Mouse (Mus musculus) heart, embryonic 14.5 days (tissue): ENCODE measurements around the gene Calm2. TPM values are rescaled to one million over a fixed set of nuclear protein-coding genes. Genes with fewer than 3 reads are reported as not detected.

ENCODE experiments used
- ATAC-seq: fragments of 200-750 bp; cut with Nextera tagmentation; 2 replicates; pipeline ENCODE4 v1.8.0; 2017; ENCODE audit warnings: low read depth, moderate TSS enrichment; ENCODE audit not compliant: insufficient number of reproducible peaks, insufficient read depth, low FRiP score
- H3K27ac ChIP-seq, 2 experiments: fragments of 200-500 bp in 1 of 2; fragments of 300-500 bp in 1 of 2; sonication (generic) in 1 of 2; replicated peaks in 1 of 2; 2 replicates each; pipeline ENCODE4 v1.5.1; 2012 to 2014; ENCODE audit warnings: low read depth in 2 of 2, low read length in 2 of 2, control low read depth in 1 of 2, mild to moderate bottlenecking in 1 of 2, mixed read lengths in 1 of 2; ENCODE audit not compliant: control insufficient read depth in 1 of 2, insufficient read depth in 1 of 2
- H3K27me3 ChIP-seq: fragments of 300-500 bp; sonication (generic); 2 replicates; pipeline ENCODE4 v1.6.1; 2014; ENCODE audit warnings: mild to moderate bottlenecking, low read length, control low read depth; ENCODE audit not compliant: control insufficient read depth, insufficient read depth
- H3K36me3 ChIP-seq: fragments of 300-500 bp; sonication (generic); 2 replicates; pipeline ENCODE4 v1.6.1; 2014; ENCODE audit warnings: mild to moderate bottlenecking, control low read depth, low read length, mixed read lengths; ENCODE audit not compliant: control insufficient read depth, insufficient read depth
- H3K4me1 ChIP-seq, 2 experiments: fragments of 200-500 bp in 1 of 2; fragments of 300-500 bp in 1 of 2; sonication (generic) in 1 of 2; 2 replicates each; pipeline ENCODE4 v1.6.1; 2012 to 2014; ENCODE audit warnings: low read length in 2 of 2, control low read depth in 1 of 2, mixed read lengths in 1 of 2; ENCODE audit not compliant: control insufficient read depth in 2 of 2, insufficient read depth in 2 of 2
- H3K4me2 ChIP-seq: fragments of 300-500 bp; sonication (generic); 2 replicates; pipeline ENCODE4 v1.6.1; 2014; ENCODE audit warnings: mild to moderate bottlenecking, low read length
- H3K4me3 ChIP-seq, 2 experiments: fragments of 200-500 bp in 1 of 2; fragments of 300-500 bp in 1 of 2; sonication (generic) in 1 of 2; 2 replicates each; pipeline ENCODE4 v1.5.1; 2012 to 2014; ENCODE audit warnings: low read length in 2 of 2, mild to moderate bottlenecking in 2 of 2, control low read depth in 1 of 2, low read depth in 1 of 2, moderate library complexity in 1 of 2; ENCODE audit not compliant: control insufficient read depth in 1 of 2, insufficient read depth in 1 of 2
- H3K9ac ChIP-seq: fragments of 300-500 bp; sonication (generic); 2 replicates; pipeline ENCODE4 v1.6.1; 2014; ENCODE audit warnings: mild to moderate bottlenecking, low read length
- H3K9me3 ChIP-seq: fragments of 300-500 bp; sonication (generic); 2 replicates; pipeline ENCODE4 v1.6.1; 2016; ENCODE audit warnings: low read length, control low read depth; ENCODE audit not compliant: control insufficient read depth
- WGBS: fragments of 180-500 bp; shearing (Covaris S2); extraction: QIAGEN DNeasy Blood & Tissue Kit; methylation state at CpG from one replicate; pipeline ENCODE4 v1.1.7; 2014; 5-methylcytosine and 5-hydroxymethylcytosine counted together
- polyA plus RNA-seq: library from polyadenylated mRNA; unstranded; fragments of >200 nt; fragmentation: Nextera tagmentation; extraction: Ambion mirVana; gene quantifications from 2 replicates; pipeline ENCODE4 v1.2.1, GENCODE M21; 2014

Calm2 gene
- polyA plus RNA-seq, 1 experiment from 2014 or later: 616 TPM

DNA sequence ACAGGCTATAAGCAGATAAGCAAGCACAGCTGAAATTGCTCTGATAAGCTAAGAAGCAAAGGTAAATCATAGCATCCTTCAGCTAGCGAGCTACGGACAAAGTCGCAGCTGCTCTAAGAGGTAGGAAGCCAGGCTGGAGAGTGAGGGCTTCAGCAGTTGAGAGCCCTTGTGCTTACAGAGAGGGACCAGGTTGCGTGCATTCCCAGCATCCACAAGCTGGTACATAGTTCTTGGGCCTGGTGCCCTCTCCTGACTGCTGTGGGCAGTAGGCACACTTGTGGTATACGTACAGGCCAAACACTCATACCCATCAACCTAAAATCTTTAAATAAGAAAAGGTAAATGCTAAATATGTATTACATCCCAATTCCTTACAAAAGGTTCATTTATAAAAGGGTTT lies 14.0 kb downstream of the Calm2 start:
- no peak overlapping the region for H3K4me3 ChIP-seq
- no peak overlapping the region for H3K9ac ChIP-seq
- no peaks in the 10 kb centered on the region for H3K4me1 ChIP-seq
- no peaks in the 10 kb centered on the region for H3K27me3 ChIP-seq
- H3K36me3 ChIP-seq: peaks cover 61% of the 10 kb centered on the region
- WGBS: 96% methylated on average over 5 of the region's 5 CpGs
- no peak for ATAC-seq
- H3K27ac ChIP-seq: no peak overlapping the region
- no peak overlapping the region for H3K4me2 ChIP-seq
- H3K9me3 ChIP-seq: no peaks in the 10 kb centered on the region

DNA sequence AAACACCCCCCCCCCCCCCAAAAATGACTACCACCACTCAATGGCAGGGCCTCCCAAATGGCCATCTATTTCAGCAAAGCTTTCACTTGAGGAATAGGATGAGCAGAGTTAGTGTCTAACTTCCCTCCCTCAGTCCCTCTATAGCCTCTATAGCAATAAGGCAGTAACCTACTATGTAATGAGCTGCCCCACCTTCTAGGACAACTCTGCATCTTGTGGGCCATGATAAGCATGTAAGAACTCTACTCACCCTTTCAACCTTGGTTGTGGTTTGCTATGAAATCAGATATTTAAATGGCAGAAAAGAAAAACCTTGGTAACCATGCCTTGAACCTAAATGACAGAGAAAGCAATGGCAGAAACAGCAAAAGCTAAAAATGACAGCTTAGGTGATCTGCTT lies 14.4 kb downstream of the Calm2 start:
- Histone ChIP-seq H3K4me3 (no peak overlapping the region), H3K27ac (no peak overlapping the region), H3K27me3 (no peaks in the 10 kb centered on the region), H3K4me1 (peaks cover 0 to 3% of the 10 kb centered on the region in 2 experiments; a peak in 1 of 4 replicates), H3K9ac (no peak overlapping the region), H3K9me3 (no peaks in the 10 kb centered on the region), H3K36me3 (peaks cover 61% of the 10 kb centered on the region), H3K4me2 (no peak overlapping the region)
- ATAC-seq: no peak

DNA sequence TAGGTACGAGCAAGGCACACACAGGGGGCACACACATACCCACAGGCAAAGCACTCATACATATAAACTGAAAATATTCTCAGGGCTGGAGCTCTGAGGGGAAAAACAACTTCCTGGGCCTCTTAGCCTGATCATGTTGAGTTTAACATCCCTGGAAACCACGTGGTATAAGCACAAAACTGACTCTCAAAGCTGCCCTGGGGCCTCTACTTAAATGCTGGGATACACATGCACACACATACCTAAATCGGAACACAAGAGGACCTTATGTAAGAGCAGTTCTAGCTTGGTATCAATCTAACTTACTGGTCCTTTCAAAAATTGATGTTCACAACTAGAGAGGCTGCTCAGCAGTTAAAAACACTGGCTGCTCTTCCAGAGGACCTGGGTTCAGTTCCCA lies 17.3 kb downstream of the Calm2 start:
- H3K27ac ChIP-seq: no peak overlapping the region
- peaks cover 46% of the 10 kb centered on the region for H3K36me3 ChIP-seq
- WGBS: 84% methylated on average over 3 of the region's 3 CpGs
- no peak overlapping the region for H3K9ac ChIP-seq
- H3K4me2 ChIP-seq: no peak overlapping the region
- ATAC-seq: no peak
- H3K4me1 ChIP-seq: peaks cover 0 to 3% of the 10 kb centered on the region in 2 experiments; a peak in 1 of 4 replicates
- no peaks in the 10 kb centered on the region for H3K9me3 ChIP-seq
- H3K27me3 ChIP-seq: no peaks in the 10 kb centered on the region
- no peak overlapping the region for H3K4me3 ChIP-seq

DNA sequence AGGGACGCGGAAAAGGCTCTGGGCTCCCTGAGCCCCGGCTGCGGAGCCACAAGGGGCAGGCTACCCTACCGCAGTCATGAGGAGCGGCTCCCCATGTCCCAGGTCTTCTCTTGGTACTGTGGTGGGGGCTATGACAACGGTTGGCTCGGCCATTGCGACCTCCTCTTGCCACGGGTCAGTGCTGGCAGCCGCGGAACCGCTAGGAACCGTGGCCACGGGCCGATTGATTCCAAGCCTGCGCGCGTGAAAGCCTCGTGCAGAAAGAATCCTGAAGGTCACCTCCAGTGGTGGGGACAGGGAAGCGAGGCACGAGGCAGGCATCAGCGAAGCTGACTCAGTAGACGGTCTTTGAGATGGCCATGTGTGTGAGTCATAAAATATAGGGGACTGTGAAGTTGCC lies 19.2 kb downstream of the Calm2 start, which contains the start of gene Stpg4:
TSS of gene Stpg4 (minus strand) at position 231 of the 400 bp plus-strand sequence.
- Histone ChIP-seq H3K36me3 (peaks cover 27% of the 10 kb centered on the region), H3K27ac (no peak within 1 kb of the TSS), H3K4me1 (peaks cover 0 to 3% of the 10 kb centered on the region in 2 experiments; a peak in 1 of 4 replicates), H3K9me3 (no peaks in the 10 kb centered on the region), H3K27me3 (no peaks in the 10 kb centered on the region), H3K9ac (no peak within 1 kb of the TSS), H3K4me3 (no peak within 1 kb of the TSS; a peak in 1 of 4 replicates), H3K4me2 (peak within 1 kb of the TSS; percentile 44)
- no peak for ATAC-seq
- 51% methylated on average over 24 of the region's 24 CpGs for WGBS

DNA sequence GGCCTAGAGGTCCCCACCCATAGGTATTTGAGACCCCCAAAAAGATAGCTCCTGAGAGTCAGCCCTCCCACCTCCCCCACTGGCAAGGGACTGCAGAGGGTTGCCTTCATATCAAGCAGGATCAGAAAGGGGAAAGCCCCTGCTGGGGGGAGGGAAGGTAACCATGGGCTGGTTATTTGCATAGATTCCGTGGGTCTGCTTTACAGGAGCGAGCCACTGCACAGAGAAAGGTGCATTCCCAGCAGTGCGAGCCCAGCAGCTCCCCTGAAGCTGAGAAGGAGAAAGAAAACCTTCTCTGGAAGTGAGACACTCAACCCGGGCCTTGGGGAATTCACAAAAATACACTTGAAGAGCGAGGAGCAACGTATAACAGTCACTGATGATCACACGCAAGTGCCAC lies 28.7 kb downstream of the Calm2 start:
- no peak overlapping the region for H3K9ac ChIP-seq
- WGBS: 68% methylated on average over 7 of the region's 7 CpGs
- no peak overlapping the region for H3K4me2 ChIP-seq
- no peaks in the 10 kb centered on the region for H3K27me3 ChIP-seq
- ATAC-seq: no peak
- H3K9me3 ChIP-seq: no peaks in the 10 kb centered on the region
- no peak overlapping the region for H3K4me3 ChIP-seq
- peaks cover 4 to 5% of the 10 kb centered on the region in 2 experiments; a peak in 3 of 4 replicates for H3K4me1 ChIP-seq
- H3K36me3 ChIP-seq: no peaks in the 10 kb centered on the region
- no peak overlapping the region for H3K27ac ChIP-seq

DNA sequence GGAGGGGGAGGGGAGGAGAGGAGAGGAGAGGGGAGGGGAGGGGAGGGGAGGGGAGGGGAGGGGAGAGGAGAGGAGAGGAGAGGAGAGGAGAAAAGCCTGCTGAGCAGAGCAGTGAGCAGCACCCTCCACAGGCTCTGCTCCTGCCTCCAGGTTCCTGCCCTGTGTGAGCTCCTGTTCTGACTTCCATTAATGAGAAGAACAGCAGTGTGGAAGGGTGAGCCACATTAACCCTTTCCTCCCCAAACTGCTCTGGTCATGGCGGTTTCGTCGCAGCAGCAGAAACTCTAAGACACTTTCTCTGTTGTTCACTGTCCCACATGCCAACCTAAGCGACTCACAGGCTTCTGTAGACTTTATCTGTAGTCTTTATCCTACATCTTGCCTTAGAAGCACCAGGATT lies 40.1 kb downstream of the Calm2 start:
- no peaks in the 10 kb centered on the region for H3K9me3 ChIP-seq
- H3K27me3 ChIP-seq: no peaks in the 10 kb centered on the region
- no peak overlapping the region for H3K4me2 ChIP-seq
- no peak for ATAC-seq
- H3K36me3 ChIP-seq: no peaks in the 10 kb centered on the region
- WGBS: 78% methylated on average over 4 of the region's 4 CpGs
- no peak overlapping the region for H3K27ac ChIP-seq
- no peak overlapping the region for H3K9ac ChIP-seq
- H3K4me3 ChIP-seq: no peak overlapping the region
- no peaks in the 10 kb centered on the region for H3K4me1 ChIP-seq

DNA sequence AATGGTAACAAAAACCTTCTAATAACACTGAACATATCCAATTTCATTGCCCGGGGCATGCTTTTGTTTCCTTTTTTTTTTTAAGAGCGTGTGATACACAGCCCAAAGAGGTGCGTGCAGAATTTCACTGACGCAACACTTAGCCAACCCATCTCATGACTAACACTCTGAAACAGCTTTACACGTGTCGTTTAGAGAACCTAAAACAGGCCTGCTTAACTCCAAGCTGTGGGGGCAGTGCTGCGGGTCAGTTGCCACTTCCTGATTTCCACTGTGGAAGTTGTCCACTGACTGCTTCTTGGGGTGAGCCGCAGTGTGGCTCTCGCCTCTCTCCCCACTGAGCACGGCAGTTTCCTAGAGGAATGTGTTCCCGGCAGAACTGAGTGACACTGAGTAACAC lies 41.2 kb downstream of the Calm2 start:
- no peak overlapping the region for H3K27ac ChIP-seq
- no peaks in the 10 kb centered on the region for H3K36me3 ChIP-seq
- H3K9me3 ChIP-seq: no peaks in the 10 kb centered on the region
- no peak for ATAC-seq
- H3K4me2 ChIP-seq: no peak overlapping the region
- no peak overlapping the region for H3K4me3 ChIP-seq
- no peak overlapping the region for H3K9ac ChIP-seq
- 74% methylated on average over 11 of the region's 11 CpGs for WGBS
- H3K27me3 ChIP-seq: no peaks in the 10 kb centered on the region
- no peaks in the 10 kb centered on the region for H3K4me1 ChIP-seq

DNA sequence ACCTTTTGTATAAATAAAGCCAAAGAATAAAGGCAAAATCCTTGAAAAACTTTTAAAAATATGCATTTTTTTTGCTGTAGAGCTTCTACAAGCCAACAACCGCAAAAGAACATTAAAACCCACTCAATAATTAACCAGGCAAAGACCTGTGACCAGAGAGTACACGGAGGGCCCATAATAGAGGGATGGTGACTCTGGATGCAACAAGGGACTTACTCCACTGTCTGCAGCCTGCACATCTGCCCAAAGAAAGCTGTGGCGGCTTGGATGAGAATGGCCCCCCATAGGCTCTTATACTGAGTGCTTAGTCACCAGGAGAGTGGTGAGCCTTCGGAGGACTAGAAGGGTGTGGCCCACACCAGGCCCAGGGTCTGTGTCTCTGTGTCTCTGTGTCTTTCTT lies 43.3 kb downstream of the Calm2 start:
- Histone ChIP-seq H3K4me1 (no peaks in the 10 kb centered on the region), H3K27ac (no peak overlapping the region), H3K9ac (no peak overlapping the region), H3K9me3 (no peaks in the 10 kb centered on the region), H3K36me3 (no peaks in the 10 kb centered on the region), H3K4me2 (no peak overlapping the region), H3K27me3 (no peaks in the 10 kb centered on the region), H3K4me3 (no peak overlapping the region)
- ATAC-seq: no peak
- 82% methylated on average over 4 of the region's 4 CpGs for WGBS
